Mouse (Mus musculus) lung, postnatal 0 days (tissue): ENCODE results near the gene Ctps2.

Source experiments
- CTCF ChIP-seq: IDR thresholded peaks from 2 replicates; pipeline ENCODE4 v1.5.1; 2016; ENCODE audit warnings: antibody characterized with exemption, mild to moderate bottlenecking
- EP300 ChIP-seq: IDR thresholded peaks from 2 replicates; pipeline ENCODE4 v1.6.1; 2016; ENCODE audit warnings: antibody characterized with exemption, mild to moderate bottlenecking, control low read depth

DNA sequence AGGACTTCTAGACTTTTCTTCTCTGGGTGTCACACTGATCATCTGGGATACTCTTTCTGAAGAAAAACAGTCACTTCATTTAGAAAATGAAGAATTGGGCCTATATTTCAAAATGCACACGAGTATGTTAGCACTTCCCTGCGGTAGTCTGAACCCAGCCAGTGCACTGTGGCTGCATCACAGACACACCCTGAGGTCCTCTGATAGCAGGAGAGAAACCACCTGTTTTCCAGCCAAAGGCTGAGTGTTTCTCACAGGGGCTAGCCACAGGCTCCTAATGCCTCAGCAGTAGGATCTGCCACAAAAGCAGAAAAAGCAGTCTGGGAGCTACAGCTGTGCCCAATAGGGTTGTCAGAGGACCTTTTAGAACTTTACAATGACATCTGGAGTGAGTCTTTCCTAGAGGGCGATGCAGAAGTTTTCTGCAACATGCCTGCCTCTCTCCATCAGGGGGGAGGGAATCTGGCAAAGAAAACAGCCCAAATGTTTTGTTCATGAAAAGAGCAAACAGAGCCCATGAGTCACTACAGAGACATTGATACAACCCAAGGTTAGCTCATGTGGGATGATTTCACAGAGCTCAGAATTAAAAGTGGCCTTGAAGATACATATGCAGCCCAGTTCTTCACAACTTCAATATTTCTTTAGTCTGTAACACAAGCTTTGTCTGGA lies 32.6 kb upstream of the Ctps2 start:
- TF ChIP-seq CTCF (no peak), EP300 (no peak)
